Mouse (Mus musculus): ENCODE results near the gene Syt16.

- TF ChIP-seq CTCF (IDR thresholded peaks at IDR 0.05; ENCODE audit: low read depth) (no peak), EP300 (optimal IDR thresholded peaks at IDR 0.05) (no peak)
These were observed 285.4 kb downstream of the Syt16 start for GRCm38 (mm10) chr12:74282846-74283245.
